Mouse (Mus musculus): ENCODE measurements at regions not wholly inside any gene's neighbourhood (a gene's known extent, or its start where the extent isn't known, plus 50 kb on each side); places are given as distances from the start of the nearest gene placed in this dataset.

- no peak for DNase-seq
Measured at GRCm38 (mm10) chrX:108608446-108608845, 56.2 kb downstream of the Gm379 start.

GRCm38 (mm10) chrX:108599906-108600468 lies 64.7 kb downstream of the Gm379 start:
- DNase-seq: no peak

GRCm38 (mm10) chrX:108561977-108562376 lies 102.7 kb downstream of the Gm379 start:
- DNase-seq: no peak

- no peak for DNase-seq
Measured at GRCm38 (mm10) chrX:108543149-108543548, 121.5 kb downstream of the Gm379 start.

GRCm38 (mm10) chrX:108541410-108541809 lies 123.3 kb downstream of the Gm379 start:
- no peak for DNase-seq

GRCm38 (mm10) chrX:108536995-108537394 lies 127.7 kb downstream of the Gm379 start:
- peak; percentile 42 for DNase-seq
